Mouse (Mus musculus): ENCODE measurements around the gene Atrnl1.
"Not testable (repeated sequence)": the region's sequence is repeated elsewhere in the genome, so short reads cannot be mapped to it uniquely, and the experiment has no call there.

Gene Atrnl1

GRCm38 (mm10) chr19:58023216-58023825 lies 412.5 kb downstream of the Atrnl1 start:
- no peak for DNase-seq (ENCODE audit: low spot score in 2 of 2)

DNA sequence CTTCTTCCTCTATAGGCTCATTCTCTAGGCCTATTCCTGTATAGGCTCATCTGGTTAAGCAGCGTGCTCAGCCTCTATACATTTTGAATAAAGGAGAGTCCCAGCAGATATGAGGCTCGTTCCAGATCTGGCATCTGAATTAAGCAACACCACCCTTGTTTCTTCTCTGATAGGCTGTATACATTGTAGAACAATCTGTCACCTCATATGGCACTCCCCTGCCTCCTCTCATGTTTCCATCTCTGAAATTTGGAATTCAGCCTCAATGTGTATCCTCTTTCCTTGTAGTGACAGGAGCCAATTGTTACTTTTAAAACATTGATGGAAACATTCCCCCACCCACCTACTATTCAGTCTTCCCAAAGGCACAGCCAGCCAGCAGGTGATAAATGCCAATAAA lies 414.2 kb downstream of the Atrnl1 start:
- DNase-seq (ENCODE audit: low spot score in 2 of 2): peak in 1 of 2 experiments; percentile 43

DNA sequence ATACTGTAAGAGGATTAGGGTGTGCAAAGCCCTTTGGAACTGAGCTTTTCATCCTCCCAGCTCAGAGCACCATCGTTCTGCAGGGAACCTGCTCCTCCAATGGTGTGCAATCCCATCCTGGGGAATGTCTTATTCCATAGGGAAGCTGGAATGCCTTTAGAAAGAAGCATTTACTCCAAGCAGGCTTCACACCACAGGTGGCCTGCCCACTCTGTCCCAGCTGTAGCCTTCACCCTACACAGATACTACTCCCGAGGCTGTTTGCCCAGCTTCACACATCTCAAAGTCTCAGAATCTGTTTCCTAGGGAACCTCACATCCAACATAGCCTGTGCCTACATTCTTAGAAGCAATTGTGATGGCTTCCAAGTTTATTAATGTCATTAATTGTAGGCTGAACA lies 418.8 kb downstream of the Atrnl1 start:
- peak; percentile 61 to 87 for DNase-seq (ENCODE audit: low spot score in 2 of 2)

DNA sequence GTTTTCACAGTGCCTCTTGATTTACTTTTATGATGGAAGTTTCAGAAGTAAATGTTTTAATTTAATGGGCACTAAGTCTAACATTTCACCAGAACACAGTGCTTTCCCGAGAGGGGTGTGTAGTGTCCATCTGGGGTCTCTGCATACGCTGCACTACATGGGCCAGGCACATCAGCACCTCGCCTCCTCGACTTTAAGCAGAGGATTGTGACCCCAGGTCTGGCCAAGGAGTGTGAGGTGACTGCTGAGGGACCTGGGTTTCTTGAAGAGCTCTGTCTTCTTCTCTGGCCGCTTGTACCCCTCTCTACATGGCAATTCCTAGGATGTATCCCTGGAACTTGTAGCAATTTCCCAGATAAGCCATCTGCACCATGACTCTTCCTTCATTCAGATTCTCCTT lies 422.4 kb downstream of the Atrnl1 start:
- no peak for DNase-seq (ENCODE audit: low spot score in 2 of 2)

DNA sequence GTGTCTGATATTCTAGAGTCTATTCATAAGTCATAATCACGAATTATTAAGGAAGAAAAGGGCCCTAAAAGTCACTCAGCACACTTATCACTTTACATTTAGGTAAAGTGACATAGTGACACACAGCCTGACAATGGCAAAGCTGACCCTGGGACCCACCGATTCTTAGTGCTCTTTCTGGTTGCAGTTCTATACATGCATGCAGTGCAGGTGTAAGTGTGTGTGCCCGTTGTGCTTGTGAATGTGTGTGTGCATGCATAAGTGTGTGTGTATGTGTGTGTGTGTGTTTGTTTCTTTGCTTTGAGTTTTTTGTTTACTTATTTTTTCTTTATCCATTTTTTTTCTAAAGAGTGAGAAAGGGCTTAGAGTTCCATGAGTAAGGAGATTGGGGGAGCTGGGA lies 425.3 kb downstream of the Atrnl1 start:
- DNase-seq (ENCODE audit: low spot score in 2 of 2): no peak

DNA sequence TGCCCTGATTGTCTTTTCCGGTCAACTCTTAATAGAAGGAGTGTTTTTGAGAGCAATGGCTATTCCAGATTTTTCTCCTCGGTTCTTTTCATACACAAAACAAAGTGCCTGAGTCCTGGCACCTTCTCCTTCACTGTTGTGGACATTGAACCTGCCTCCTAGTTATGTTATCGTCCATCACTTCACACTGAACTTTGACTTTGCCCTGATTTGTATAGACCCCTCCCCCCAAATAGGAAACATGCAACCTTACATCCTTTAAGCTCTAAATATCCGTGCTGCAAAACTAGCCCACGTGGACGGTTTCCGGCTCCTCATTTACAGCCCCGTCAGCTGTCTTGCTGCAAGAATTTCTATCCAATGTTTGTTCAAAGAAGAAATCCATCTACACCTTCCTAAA lies 432.3 kb downstream of the Atrnl1 start:
- DNase-seq (ENCODE audit: low spot score in 2 of 2): no peak

DNA sequence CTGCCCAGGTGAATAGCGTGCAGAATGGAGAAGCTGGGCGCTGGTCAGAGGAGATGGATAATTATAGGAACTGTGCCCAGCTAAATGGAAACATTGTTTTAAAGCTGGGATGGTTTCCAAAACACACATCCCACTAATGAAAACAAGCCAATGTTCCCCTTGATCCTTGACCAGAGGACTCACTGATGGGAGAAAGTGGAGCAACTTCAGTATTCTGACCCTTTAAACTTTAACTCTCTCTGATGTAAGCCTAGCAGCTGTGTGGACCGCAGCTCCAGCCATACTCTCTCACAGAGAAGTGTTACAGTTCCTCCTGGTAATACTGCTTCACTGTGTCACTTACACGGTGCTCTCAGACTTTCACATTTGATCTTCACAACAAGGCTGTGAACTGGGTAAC lies 432.7 kb downstream of the Atrnl1 start:
- no peak for DNase-seq (ENCODE audit: low spot score in 2 of 2)

DNA sequence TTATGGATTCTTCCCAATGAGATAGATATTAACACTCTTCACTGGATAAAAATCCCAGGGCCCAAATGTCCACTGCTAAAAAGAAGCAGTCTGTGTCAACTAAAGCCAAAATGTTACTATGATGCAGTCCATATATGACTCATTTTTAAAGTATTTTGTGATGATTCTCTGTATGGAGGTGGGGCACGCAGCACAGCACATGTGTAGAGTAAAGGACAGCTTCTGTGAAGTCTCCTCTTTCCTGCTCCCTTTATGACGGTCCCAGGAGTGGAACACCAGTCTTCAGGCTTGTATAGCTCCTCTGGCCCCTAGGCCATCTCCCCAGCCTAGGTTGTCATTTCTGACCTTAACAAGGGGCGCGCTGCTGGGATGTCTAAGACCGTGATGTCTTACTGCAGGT lies 434.0 kb downstream of the Atrnl1 start:
- no peak for DNase-seq (ENCODE audit: low spot score in 2 of 2)

DNA sequence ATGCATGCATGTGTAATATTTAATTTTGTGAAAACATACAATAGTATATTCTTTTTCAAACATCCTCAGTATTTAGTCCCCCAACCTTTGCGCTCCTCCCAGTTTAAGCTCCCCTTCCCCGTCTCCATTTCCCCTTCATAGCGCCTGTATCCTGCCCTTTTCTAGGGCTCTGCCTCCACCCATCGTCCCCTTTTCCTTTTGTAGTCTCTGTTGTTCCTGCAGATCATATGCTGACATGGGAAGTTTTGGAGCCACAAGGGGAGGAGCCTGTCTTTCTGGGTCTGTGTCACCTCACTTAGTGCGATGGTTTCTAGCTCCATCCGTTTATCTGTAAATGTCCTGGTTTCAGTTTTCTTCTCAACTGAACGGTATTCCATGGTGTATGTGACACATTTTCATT lies 435.8 kb downstream of the Atrnl1 start:
- DNase-seq (ENCODE audit: low spot score in 2 of 2): no peak

DNA sequence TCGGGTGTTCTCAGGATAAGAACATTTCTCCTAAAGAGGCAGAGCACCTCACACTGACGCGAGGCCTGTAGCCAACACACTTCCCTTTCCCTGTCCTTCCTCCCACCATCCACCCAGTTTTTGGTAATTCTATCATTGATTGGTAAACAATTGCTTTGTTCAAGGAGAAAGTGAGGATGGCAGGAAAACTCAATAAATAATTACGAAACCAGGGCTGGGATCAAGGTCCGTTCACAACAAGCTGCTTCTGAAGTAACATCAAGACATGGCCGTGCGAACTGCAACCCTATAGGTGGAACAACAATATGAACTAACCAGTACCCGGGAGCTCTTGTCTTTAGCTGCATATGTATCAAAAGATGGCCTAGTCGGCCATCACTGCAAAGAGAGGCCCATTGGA lies 439.6 kb downstream of the Atrnl1 start:
- DNase-seq (ENCODE audit: low spot score in 2 of 2): not testable (repeated sequence)

DNA sequence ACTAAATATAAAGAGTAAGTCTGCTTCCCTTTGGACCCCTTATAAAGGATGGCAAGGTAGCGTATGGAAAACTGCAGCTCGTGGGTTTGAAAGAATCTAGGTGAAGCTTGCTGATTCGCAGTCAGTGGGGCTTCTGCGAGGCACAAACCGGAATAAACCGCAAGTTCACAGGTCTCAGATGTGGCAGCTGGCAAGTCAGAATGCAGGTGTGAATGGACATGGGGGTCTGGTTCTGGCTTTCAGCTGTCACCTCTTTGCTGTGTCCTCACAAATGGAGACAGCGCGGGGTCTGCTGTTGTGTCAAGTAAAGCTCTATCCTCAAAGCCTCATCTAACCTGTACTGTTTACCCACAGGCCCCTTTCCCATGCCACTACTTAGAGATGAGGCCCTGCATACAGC lies 440.2 kb downstream of the Atrnl1 start:
- DNase-seq (ENCODE audit: low spot score in 2 of 2): no peak

- DNase-seq (ENCODE audit: low spot score in 2 of 2): no peak
These were observed 441.1 kb downstream of the Atrnl1 start for GRCm38 (mm10) chr19:58051905-58052304.

- no peak for DNase-seq (ENCODE audit: low spot score in 2 of 2)
These were observed 441.8 kb downstream of the Atrnl1 start for GRCm38 (mm10) chr19:58052444-58053135.

DNA sequence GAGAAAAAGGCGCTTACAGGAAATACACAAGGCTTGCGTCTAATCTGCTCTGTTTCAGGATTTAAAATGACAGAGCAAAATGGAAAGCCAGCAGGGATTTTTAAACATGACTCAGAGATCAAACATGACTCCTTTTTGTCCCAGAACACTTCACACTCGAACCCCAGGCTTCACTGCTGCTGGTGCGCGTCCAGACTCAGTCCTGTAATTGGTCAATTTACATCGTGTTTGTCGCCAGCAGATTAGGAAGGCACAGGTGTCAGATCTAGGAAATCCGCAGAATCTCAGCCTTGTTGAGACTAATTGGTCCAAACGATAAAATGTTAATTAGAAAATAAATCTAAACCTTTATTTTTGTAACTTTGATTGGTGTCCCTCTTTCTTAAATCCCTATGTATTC lies 448.9 kb downstream of the Atrnl1 start:
- DNase-seq (ENCODE audit: low spot score in 2 of 2): no peak

DNA sequence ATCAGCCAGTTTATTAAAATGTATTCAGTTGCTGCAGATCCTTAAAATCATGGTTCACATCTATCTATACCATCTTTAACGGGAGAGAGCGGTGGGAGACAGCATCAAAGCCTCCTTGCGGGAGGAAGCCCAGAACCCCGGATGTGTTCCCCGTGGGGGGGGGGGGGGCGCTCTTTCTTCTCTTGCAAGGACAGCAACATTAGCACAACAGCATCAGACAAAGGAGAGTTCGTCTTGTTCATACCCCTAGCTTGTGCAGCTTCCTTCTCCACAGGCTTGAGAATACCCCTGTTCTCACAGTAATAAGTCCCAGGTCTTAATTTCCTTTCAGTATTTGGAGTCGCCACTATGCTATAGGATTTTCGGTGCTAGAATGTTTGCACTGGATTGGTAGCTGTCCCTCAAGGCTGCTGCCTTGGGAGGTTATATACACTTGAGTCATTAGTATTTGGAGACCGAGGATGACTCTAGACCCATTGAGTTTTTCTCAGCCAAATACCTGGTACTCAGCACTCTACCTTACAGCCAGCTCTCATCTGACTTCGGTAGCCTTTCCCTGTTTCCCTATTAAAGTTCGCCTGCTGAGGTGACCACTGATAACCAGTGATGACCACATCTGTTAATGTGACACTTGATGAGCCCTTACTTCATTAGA lies 449.5 kb downstream of the Atrnl1 start:
- DNase-seq (ENCODE audit: low spot score in 2 of 2): no peak

DNA sequence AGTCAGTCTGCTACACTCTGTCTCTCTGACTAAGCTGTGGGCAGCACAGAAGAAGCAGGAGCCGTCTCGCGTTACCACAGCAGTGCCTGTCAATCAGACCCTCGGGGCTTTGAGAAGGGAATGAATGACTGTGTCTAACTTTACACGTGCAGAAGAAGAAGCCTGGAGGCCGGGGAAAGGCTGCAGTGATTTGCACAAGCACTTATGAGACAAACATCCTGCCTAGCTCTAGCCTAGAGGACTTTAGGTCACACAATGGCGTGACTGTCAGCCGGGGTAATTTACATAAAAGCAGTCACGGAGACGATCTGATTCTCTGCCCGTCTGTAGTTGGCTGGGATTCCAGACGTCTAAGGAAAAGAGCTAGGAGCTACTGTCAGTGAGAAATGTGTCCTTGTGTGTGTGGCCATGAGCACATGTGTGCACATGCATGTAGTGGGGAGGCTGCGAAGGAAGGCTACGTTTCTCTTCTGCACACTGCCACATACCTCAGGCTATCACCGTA lies 450.1 kb downstream of the Atrnl1 start:
- no peak for DNase-seq (ENCODE audit: low spot score in 2 of 2)

- no peak for DNase-seq (ENCODE audit: low spot score in 2 of 2)
These were observed 451.1 kb downstream of the Atrnl1 start for GRCm38 (mm10) chr19:58061933-58062332.

GRCm38 (mm10) chr19:58063541-58063940 lies 452.7 kb downstream of the Atrnl1 start:
- no peak for DNase-seq (ENCODE audit: low spot score in 2 of 2)

- DNase-seq (ENCODE audit: low spot score in 2 of 2): no peak
These were observed 453.5 kb downstream of the Atrnl1 start for GRCm38 (mm10) chr19:58064116-58065000.

DNA sequence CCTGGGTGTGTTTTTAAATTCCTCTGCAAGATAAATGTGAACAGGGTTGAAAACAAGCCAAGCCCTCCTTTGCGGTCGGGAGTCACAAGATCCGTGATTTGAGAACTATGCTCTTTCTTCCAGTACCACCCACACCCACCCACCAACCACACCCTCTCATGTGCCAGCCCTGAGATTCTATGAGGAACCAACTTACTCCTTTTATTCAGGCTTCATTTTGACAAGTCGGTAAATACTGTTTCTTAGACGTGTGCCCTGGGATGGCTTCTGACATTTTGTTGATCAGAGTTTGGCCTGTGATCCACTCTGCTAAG lies 454.1 kb downstream of the Atrnl1 start:
- DNase-seq (ENCODE audit: low spot score in 2 of 2): no peak

- no peak for DNase-seq (ENCODE audit: low spot score in 2 of 2)
These were observed 454.7 kb downstream of the Atrnl1 start for GRCm38 (mm10) chr19:58065514-58065913.

DNA sequence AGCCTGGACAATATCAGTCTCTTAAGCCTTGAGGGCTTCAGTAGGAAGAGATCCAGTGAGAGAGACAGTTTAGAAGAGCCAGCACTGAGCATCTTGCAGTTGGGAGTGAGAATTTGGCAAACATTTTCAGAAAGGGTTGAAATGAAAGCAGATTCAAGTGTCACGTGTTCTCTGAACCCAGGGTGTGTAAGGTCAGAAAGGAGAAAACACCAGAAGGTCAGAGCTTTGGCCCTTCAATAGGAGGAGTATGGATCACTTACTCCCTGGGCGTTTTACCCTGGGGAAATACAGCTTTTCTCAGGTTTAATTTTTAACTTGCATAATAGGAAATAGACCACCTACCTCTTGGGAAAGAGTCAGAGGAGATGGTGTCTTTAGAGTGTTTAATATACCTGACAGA lies 457.3 kb downstream of the Atrnl1 start:
- DNase-seq (ENCODE audit: low spot score in 2 of 2): no peak

Measured in left cerebral cortex, adult 9 months (tissue).